Mouse (Mus musculus): ENCODE data around the gene Hist1h3h.

GRCm38 (mm10) chr13:21751827-21752226 is 34.4 kb downstream of the Hist1h3h start:
- TF ChIP-seq CTCF (IDR thresholded peaks at IDR 0.05; ENCODE audit: borderline replicate concordance, insufficient read depth, low read depth, low read length) (no peak), POLR2A (IDR thresholded peaks at IDR 0.05; ENCODE audit: borderline replicate concordance, insufficient read depth, low read length) (no peak)
